Mouse (Mus musculus): Measurements from ENCODE around the gene Rab3a. TPM values are rescaled to one million over a fixed set of nuclear protein-coding genes. Genes with fewer than 3 reads are reported as not detected.
A peak's percentile ranks its signal among the peaks of the same experiment; 100 is the strongest.

Rab3a gene
- polyA plus RNA-seq, 1 experiment from 2014 or later, result 14.8 TPM

GRCm38 (mm10) chr8:70747211-70747890 lies 7.1 kb upstream of the Rab3a start:
- ATAC-seq (ENCODE audit: low read depth), result no peak
- Histone ChIP-seq H3K9ac (ENCODE audit: low read length) (no peak overlapping the region), H3K36me3 (ENCODE audit: control insufficient read depth, insufficient read depth, low read length) (no peaks in the 10 kb centered on the region), H3K4me2 (ENCODE audit: low read depth, low read length) (no peak overlapping the region), H3K27ac (ENCODE audit: low read length) (no peak overlapping the region), H3K27me3 (ENCODE audit: control insufficient read depth, insufficient read depth, low read depth, low read length) (peaks cover 59% of the 10 kb centered on the region), H3K9me3 (ENCODE audit: control insufficient read depth, low read length) (no peaks in the 10 kb centered on the region), H3K4me3 (ENCODE audit: low read length) (no peak overlapping the region), H3K4me1 (replicated peaks; ENCODE audit: control insufficient read depth, insufficient read depth, low read length) (peaks cover 11% of the 10 kb centered on the region)
- WGBS, result 81% methylated on average over 18 of the region's 18 CpGs

GRCm38 (mm10) chr8:70748246-70749096 lies 6.0 kb upstream of the Rab3a start:
- H3K36me3 ChIP-seq (ENCODE audit: control insufficient read depth, insufficient read depth, low read length), result no peaks in the 10 kb centered on the region
- no peak for ATAC-seq (ENCODE audit: low read depth)
- H3K4me3 ChIP-seq (ENCODE audit: low read length), result no peak overlapping the region
- H3K4me1 ChIP-seq (replicated peaks; ENCODE audit: control insufficient read depth, insufficient read depth, low read length), result peaks cover 18% of the 10 kb centered on the region
- H3K9me3 ChIP-seq (ENCODE audit: control insufficient read depth, low read length), result no peaks in the 10 kb centered on the region
- H3K27me3 ChIP-seq (ENCODE audit: control insufficient read depth, insufficient read depth, low read depth, low read length), result peaks cover 48% of the 10 kb centered on the region
- 82% methylated on average over 23 of the region's 23 CpGs for WGBS
- no peak overlapping the region for H3K4me2 ChIP-seq (ENCODE audit: low read depth, low read length)
- H3K9ac ChIP-seq (ENCODE audit: low read length), result no peak overlapping the region
- no peak overlapping the region for H3K27ac ChIP-seq (ENCODE audit: low read length)

- ATAC-seq (ENCODE audit: low read depth), result no peak
- H3K4me1 ChIP-seq (replicated peaks; ENCODE audit: control insufficient read depth, insufficient read depth, low read length), result peaks cover 14% of the 10 kb centered on the region
- WGBS, result 72% methylated on average over 19 of the region's 19 CpGs
Measured at GRCm38 (mm10) chr8:70749097-70749674, 5.3 kb upstream of the Rab3a start.

GRCm38 (mm10) chr8:70750128-70750680 lies 4.3 kb upstream of the Rab3a start:
- Histone ChIP-seq H3K27ac (ENCODE audit: low read length) (no peak overlapping the region), H3K4me3 (ENCODE audit: low read length) (no peak overlapping the region), H3K9ac (ENCODE audit: low read length) (no peak overlapping the region), H3K36me3 (ENCODE audit: control insufficient read depth, insufficient read depth, low read length) (no peaks in the 10 kb centered on the region), H3K9me3 (ENCODE audit: control insufficient read depth, low read length) (no peaks in the 10 kb centered on the region), H3K4me1 (replicated peaks; ENCODE audit: control insufficient read depth, insufficient read depth, low read length) (peaks cover 14% of the 10 kb centered on the region), H3K4me2 (ENCODE audit: low read depth, low read length) (no peak overlapping the region), H3K27me3 (ENCODE audit: control insufficient read depth, insufficient read depth, low read depth, low read length) (peaks cover 31% of the 10 kb centered on the region)
- WGBS, result 81% methylated on average over 13 of the region's 13 CpGs
- no peak for ATAC-seq (ENCODE audit: low read depth)

More at GRCm38 (mm10) chr8:70749097-70749674, 5.3 kb upstream of the Rab3a start:
- no peaks in the 10 kb centered on the region for H3K36me3 ChIP-seq (ENCODE audit: control insufficient read depth, insufficient read depth, low read length)
- H3K27ac ChIP-seq (ENCODE audit: low read length), result no peak overlapping the region
- no peak overlapping the region for H3K4me3 ChIP-seq (ENCODE audit: low read length)
- peaks cover 41% of the 10 kb centered on the region for H3K27me3 ChIP-seq (ENCODE audit: control insufficient read depth, insufficient read depth, low read depth, low read length)
- H3K9ac ChIP-seq (ENCODE audit: low read length), result no peak overlapping the region
- H3K9me3 ChIP-seq (ENCODE audit: control insufficient read depth, low read length), result no peaks in the 10 kb centered on the region
- H3K4me2 ChIP-seq (ENCODE audit: low read depth, low read length), result no peak overlapping the region

GRCm38 (mm10) chr8:70752000-70752764 lies 2.3 kb upstream of the Rab3a start:
- Histone ChIP-seq H3K4me1 (replicated peaks; ENCODE audit: control insufficient read depth, insufficient read depth, low read length) (peaks cover 17% of the 10 kb centered on the region), H3K4me2 (ENCODE audit: low read depth, low read length) (peak overlapping the region; percentile 43; the same call in 1 of the 2 replicates), H3K4me3 (ENCODE audit: low read length) (no peak overlapping the region), H3K36me3 (ENCODE audit: control insufficient read depth, insufficient read depth, low read length) (peaks cover 8% of the 10 kb centered on the region), H3K9me3 (ENCODE audit: control insufficient read depth, low read length) (no peaks in the 10 kb centered on the region), H3K27ac (ENCODE audit: low read length) (peak overlapping the region; percentile 90), H3K9ac (ENCODE audit: low read length) (no peak overlapping the region), H3K27me3 (ENCODE audit: control insufficient read depth, insufficient read depth, low read depth, low read length) (peaks cover 13% of the 10 kb centered on the region)
- 15% methylated on average over 11 of the region's 11 CpGs for WGBS
- ATAC-seq (ENCODE audit: low read depth), result no peak

GRCm38 (mm10) chr8:70753151-70753550 lies 1.3 kb upstream of the Rab3a start:
- Histone ChIP-seq H3K4me3 (ENCODE audit: low read length) (peak overlapping the region; percentile 23), H3K9me3 (ENCODE audit: control insufficient read depth, low read length) (no peaks in the 10 kb centered on the region), H3K9ac (ENCODE audit: low read length) (peak overlapping the region; percentile 56), H3K27me3 (ENCODE audit: control insufficient read depth, insufficient read depth, low read depth, low read length) (peaks cover 5% of the 10 kb centered on the region; the same call in 1 of the 2 replicates), H3K27ac (ENCODE audit: low read length) (peak overlapping the region; percentile 90), H3K4me2 (ENCODE audit: low read depth, low read length) (peak overlapping the region; percentile 43), H3K36me3 (ENCODE audit: control insufficient read depth, insufficient read depth, low read length) (peaks cover 9% of the 10 kb centered on the region), H3K4me1 (replicated peaks; ENCODE audit: control insufficient read depth, insufficient read depth, low read length) (peaks cover 17% of the 10 kb centered on the region)
- WGBS, result 16% methylated on average over 21 of the region's 21 CpGs
- ATAC-seq (ENCODE audit: low read depth), result peak; percentile 21; the same call in 1 of the 2 replicates

- peaks cover 33% of the 10 kb centered on the region for H3K4me1 ChIP-seq (replicated peaks; ENCODE audit: control insufficient read depth, insufficient read depth, low read length)
- H3K9me3 ChIP-seq (ENCODE audit: control insufficient read depth, low read length), result no peaks in the 10 kb centered on the region
- H3K27ac ChIP-seq (ENCODE audit: low read length), result 0 out of 2 replicates have a peak overlapping the region, but pooled peaks have one; percentile 9
- H3K4me2 ChIP-seq (ENCODE audit: low read depth, low read length), result peak overlapping the region; percentile 94
- peak overlapping the region; percentile 72 for H3K4me3 ChIP-seq (ENCODE audit: low read length)
- peak; percentile 8 for ATAC-seq (ENCODE audit: low read depth)
- H3K9ac ChIP-seq (ENCODE audit: low read length), result peak overlapping the region; percentile 83
- peaks cover 12% of the 10 kb centered on the region for H3K36me3 ChIP-seq (ENCODE audit: control insufficient read depth, insufficient read depth, low read length)
- 14% methylated on average over 50 of the region's 50 CpGs for WGBS
- H3K27me3 ChIP-seq (ENCODE audit: control insufficient read depth, insufficient read depth, low read depth, low read length), result no peaks in the 10 kb centered on the region
Measured at GRCm38 (mm10) chr8:70754871-70755660, 587 bp downstream of the Rab3a start.
